Comparison of ENCODE assay signal across 8 mouse cellular contexts in the genomic region with DNA sequence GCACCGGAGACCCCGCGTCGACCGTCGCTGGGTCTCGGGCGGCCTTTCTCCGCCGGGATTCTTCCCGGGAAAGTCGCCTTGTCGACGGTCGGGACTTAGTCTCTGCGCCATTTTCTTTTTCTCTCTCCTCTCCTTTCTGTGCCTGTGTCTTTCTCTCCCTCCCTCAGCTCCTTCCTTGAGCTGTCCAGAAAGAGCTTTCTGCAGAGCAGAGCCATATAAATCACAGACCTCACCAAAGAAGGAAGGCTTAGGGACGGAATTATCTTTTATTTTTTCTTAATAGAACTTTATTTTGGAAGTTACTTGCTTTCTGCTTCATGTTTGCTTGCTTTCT. TPM values are rescaled to one million over a fixed set of nuclear protein-coding genes. Genes with fewer than 3 reads are reported as not detected.
A peak's percentile ranks its signal among the peaks of the same experiment; 100 is the strongest.
DNase-seq lines count a peak whose midpoint lies in the region; ATAC-seq and TF ChIP-seq lines count a peak whose summit lies in the region.

No protein-coding gene starts in this region.

- no peaks in the 10 kb centered on the region for H3K27me3 ChIP-seq in kidney, postnatal 0 days (ENCODE audit: insufficient read depth, low read length)
- no peaks in the 10 kb centered on the region for H3K27me3 ChIP-seq in forebrain, postnatal 0 days (ENCODE audit: insufficient read depth, low read length)
- H3K27me3 ChIP-seq in liver, postnatal 0 days (ENCODE audit: insufficient read depth, low read length): no peaks in the 10 kb centered on the region

- H3K9ac ChIP-seq in kidney, postnatal 0 days (ENCODE audit: low read depth, low read length): peak overlapping the region; percentile 100
- peak overlapping the region; percentile 100 for H3K9ac ChIP-seq in forebrain, postnatal 0 days
- H3K9ac ChIP-seq in liver, postnatal 0 days (replicated peaks): peak overlapping the region; percentile 99

- peaks cover 8% of the 10 kb centered on the region for H3K4me1 ChIP-seq in kidney, postnatal 0 days (replicated peaks; ENCODE audit: insufficient read depth, low read length)
- H3K4me1 ChIP-seq in forebrain, postnatal 0 days (ENCODE audit: insufficient read depth): peaks cover 19% of the 10 kb centered on the region
- H3K4me1 ChIP-seq in liver, postnatal 0 days (ENCODE audit: insufficient read depth): peaks cover 25% of the 10 kb centered on the region

- H3K9me3 ChIP-seq in kidney, postnatal 0 days (replicated peaks; ENCODE audit: low read length): no peaks in the 10 kb centered on the region
- no peaks in the 10 kb centered on the region for H3K9me3 ChIP-seq in forebrain, postnatal 0 days (ENCODE audit: low read length)
- H3K9me3 ChIP-seq in liver, postnatal 0 days (ENCODE audit: low read length): no peaks in the 10 kb centered on the region

- H3K36me3 ChIP-seq in kidney, postnatal 0 days (ENCODE audit: insufficient read depth, low read length): no peaks in the 10 kb centered on the region
- H3K36me3 ChIP-seq in forebrain, postnatal 0 days (ENCODE audit: insufficient read depth): no peaks in the 10 kb centered on the region
- no peaks in the 10 kb centered on the region; the same call in 1 of the 2 replicates for H3K36me3 ChIP-seq in liver, postnatal 0 days (replicated peaks; ENCODE audit: insufficient read depth, low read length)

- no peak for ATAC-seq in kidney, postnatal 0 days (replicated peaks; ENCODE audit: low FRiP score, low read depth)
- ATAC-seq in forebrain, postnatal 0 days: no peak
- ATAC-seq in liver, postnatal 0 days: no peak

- H3K27ac ChIP-seq in kidney, postnatal 0 days: peak overlapping the region; percentile 99
- peak overlapping the region; percentile 99 for H3K27ac ChIP-seq in forebrain, postnatal 0 days (ENCODE audit: low read depth, low read length)
- H3K27ac ChIP-seq in liver, postnatal 0 days (ENCODE audit: low read depth): peak overlapping the region; percentile 100

- no peak for TF ChIP-seq EP300 in liver, postnatal 0 days (IDR thresholded peaks at IDR 0.05; ENCODE audit: low read depth)

- DNase-seq in kidney, postnatal 0 days (ENCODE audit: low spot score): peak; percentile 90
- DNase-seq in kidney, adult 11 months: no peak
- peak; percentile 67 for DNase-seq in R1 (ENCODE audit: low read depth, low spot score)
- peak; percentile 59 for DNase-seq in forebrain, postnatal 0 days
- DNase-seq in liver, postnatal 0 days: no peak
- DNase-seq in adrenal gland, postnatal 4 days (ENCODE audit: low spot score in 2 of 2): no peak
- DNase-seq in spleen, postnatal 10 days (ENCODE audit: low spot score in 2 of 2): no peak
- no peak for DNase-seq in thymus, postnatal 36 days

- WGBS in kidney, postnatal 0 days: 1% methylated on average over 17 of the region's 17 CpGs
- 0% methylated on average over 17 of the region's 17 CpGs for WGBS in forebrain, postnatal 0 days
- WGBS in liver, postnatal 0 days (ENCODE audit: insufficient replicate concordance): under 1% methylated on average over 17 of the region's 17 CpGs

- peak overlapping the region; percentile 100 for H3K4me3 ChIP-seq in kidney, postnatal 0 days (replicated peaks; ENCODE audit: low read depth, low read length)
- H3K4me3 ChIP-seq in forebrain, postnatal 0 days (ENCODE audit: low read depth, low read length): peak overlapping the region; percentile 99
- H3K4me3 ChIP-seq in liver, postnatal 0 days (ENCODE audit: low read depth, low read length): peak overlapping the region; percentile 100

- no peak for TF ChIP-seq CTCF in kidney, postnatal 0 days (IDR thresholded peaks at IDR 0.05; ENCODE audit: low read depth)
- no peak for TF ChIP-seq CTCF in forebrain, postnatal 0 days (IDR thresholded peaks at IDR 0.05; ENCODE audit: low read depth)
- no peak for TF ChIP-seq CTCF in liver, postnatal 0 days (IDR thresholded peaks at IDR 0.05; ENCODE audit: low read depth)

- peak overlapping the region; percentile 55 for H3K4me2 ChIP-seq in kidney, postnatal 0 days (ENCODE audit: low read length)
- H3K4me2 ChIP-seq in forebrain, postnatal 0 days (ENCODE audit: low read depth): peak overlapping the region; percentile 60
- H3K4me2 ChIP-seq in liver, postnatal 0 days (ENCODE audit: low read depth, low read length): peak overlapping the region; percentile 74

RNA-seq across cellular contexts. Expression of a gene that starts 1.1 kb away (rescaled TPM):
- 56.2 and 58.2 TPM in 2 replicates for polyA plus RNA-seq in kidney, postnatal 0 days (2015; fragmentation: Nextera tagmentation; extraction: Ambion mirVana)
- total RNA-seq in forebrain, postnatal 0 days (2014; rRNA removed): 42.5 and 56.7 TPM in 2 replicates
- 35.4 and 46.1 TPM in 2 replicates for polyA plus RNA-seq in forebrain, postnatal 0 days (2015; fragmentation: Nextera tagmentation; extraction: Ambion mirVana)
- polyA plus RNA-seq in liver, postnatal 0 days (2015; fragmentation: Nextera tagmentation; extraction: Ambion mirVana): 30.1 and 30.5 TPM in 2 replicates
- total RNA-seq in adrenal gland, postnatal 4 days (2021): 10 to 100 TPM; 81.3 to 88.4 TPM

Comparison
In these comparisons a context has a peak if more than half of its experiments do, and no peak if none do; other contexts are left out.
1. DNase-seq: peak in kidney, postnatal 0 days (single experiment), R1 (single experiment) and forebrain, postnatal 0 days (single experiment); none in kidney, adult 11 months (single experiment), liver, postnatal 0 days (single experiment), adrenal gland, postnatal 4 days (0 of 2), spleen, postnatal 10 days (0 of 2) and thymus, postnatal 36 days (0 of 2).
2. Peak in every context shown above with its lines, with median percentiles within 50 percentile points of each other: H3K27ac ChIP-seq, H3K4me2 ChIP-seq, H3K4me3 ChIP-seq and H3K9ac ChIP-seq.